Mouse (Mus musculus): Measurements from ENCODE around the gene Ncoa6.

- no peak for TF ChIP-seq CTCF (IDR thresholded peaks at IDR 0.05; ENCODE audit: low read depth)
- no peak for TF ChIP-seq EP300 (optimal IDR thresholded peaks at IDR 0.05)
Observed at GRCm38 (mm10) chr2:155376191-155376590, 97.5 kb downstream of the Ncoa6 start.

Data from stomach, postnatal 0 days (tissue).